Mouse (Mus musculus): ENCODE results near the gene Dtd1. TPM values are rescaled to one million over a fixed set of nuclear protein-coding genes. Genes with fewer than 3 reads are reported as not detected.

The Dtd1 gene
- polyA plus RNA-seq, 1 experiment: 44.7 TPM

GRCm38 (mm10) chr2:144692777-144693176 is 93.1 kb downstream of the Dtd1 start:
- H3K4me1 ChIP-seq (ENCODE audit: control insufficient read depth, insufficient read depth, low read length): no peaks in the 10 kb centered on the region
- H3K4me3 ChIP-seq (ENCODE audit: low read depth, low read length): no peak overlapping the region

GRCm38 (mm10) chr2:144694923-144695322 is 95.2 kb downstream of the Dtd1 start:
- Histone ChIP-seq H3K4me3 (ENCODE audit: low read depth, low read length) (no peak overlapping the region), H3K9me3 (replicated peaks; ENCODE audit: control insufficient read depth, insufficient read depth, low read length, poor library complexity, severe bottlenecking) (no peaks in the 10 kb centered on the region), H3K4me1 (ENCODE audit: control insufficient read depth, insufficient read depth, low read length) (no peaks in the 10 kb centered on the region), H3K9ac (ENCODE audit: low read depth, poor library complexity, severe bottlenecking) (no peak overlapping the region), H3K27me3 (ENCODE audit: control insufficient read depth, insufficient read depth, low read length, poor library complexity, severe bottlenecking) (no peaks in the 10 kb centered on the region), H3K36me3 (ENCODE audit: control insufficient read depth, insufficient read depth, low read length, poor library complexity, severe bottlenecking) (no peaks in the 10 kb centered on the region), H3K27ac (ENCODE audit: insufficient read depth, low read length) (no peak overlapping the region)
- TF ChIP-seq EP300 (IDR thresholded peaks at IDR 0.05; ENCODE audit: insufficient read depth, low read depth, low read length): no peak
- no peak for TF ChIP-seq POLR2A (IDR thresholded peaks at IDR 0.05; ENCODE audit: insufficient read depth, low read length)
- TF ChIP-seq CTCF (IDR thresholded peaks at IDR 0.05; ENCODE audit: low read depth, low read length): no peak

More at GRCm38 (mm10) chr2:144692777-144693176, 93.1 kb downstream of the Dtd1 start:
- Histone ChIP-seq H3K27ac (ENCODE audit: insufficient read depth, low read length) (no peak overlapping the region), H3K27me3 (ENCODE audit: control insufficient read depth, insufficient read depth, low read length, poor library complexity, severe bottlenecking) (no peaks in the 10 kb centered on the region), H3K36me3 (ENCODE audit: control insufficient read depth, insufficient read depth, low read length, poor library complexity, severe bottlenecking) (no peaks in the 10 kb centered on the region), H3K9me3 (replicated peaks; ENCODE audit: control insufficient read depth, insufficient read depth, low read length, poor library complexity, severe bottlenecking) (no peaks in the 10 kb centered on the region), H3K9ac (ENCODE audit: low read depth, poor library complexity, severe bottlenecking) (no peak overlapping the region)
- no peak for TF ChIP-seq EP300 (IDR thresholded peaks at IDR 0.05; ENCODE audit: insufficient read depth, low read depth, low read length)
- TF ChIP-seq CTCF (IDR thresholded peaks at IDR 0.05; ENCODE audit: low read depth, low read length): no peak
- no peak for TF ChIP-seq POLR2A (IDR thresholded peaks at IDR 0.05; ENCODE audit: insufficient read depth, low read length)

GRCm38 (mm10) chr2:144698046-144698445 is 98.3 kb downstream of the Dtd1 start:
- Histone ChIP-seq H3K27ac (ENCODE audit: insufficient read depth, low read length) (no peak overlapping the region), H3K4me1 (ENCODE audit: control insufficient read depth, insufficient read depth, low read length) (no peaks in the 10 kb centered on the region), H3K4me3 (ENCODE audit: low read depth, low read length) (no peak overlapping the region), H3K9me3 (replicated peaks; ENCODE audit: control insufficient read depth, insufficient read depth, low read length, poor library complexity, severe bottlenecking) (no peaks in the 10 kb centered on the region), H3K9ac (ENCODE audit: low read depth, poor library complexity, severe bottlenecking) (no peak overlapping the region), H3K36me3 (ENCODE audit: control insufficient read depth, insufficient read depth, low read length, poor library complexity, severe bottlenecking) (no peaks in the 10 kb centered on the region), H3K27me3 (ENCODE audit: control insufficient read depth, insufficient read depth, low read length, poor library complexity, severe bottlenecking) (no peaks in the 10 kb centered on the region)
- no peak for TF ChIP-seq POLR2A (IDR thresholded peaks at IDR 0.05; ENCODE audit: insufficient read depth, low read length)
- TF ChIP-seq CTCF (IDR thresholded peaks at IDR 0.05; ENCODE audit: low read depth, low read length): no peak
- TF ChIP-seq EP300 (IDR thresholded peaks at IDR 0.05; ENCODE audit: insufficient read depth, low read depth, low read length): no peak

- H3K4me1 ChIP-seq (ENCODE audit: control insufficient read depth, insufficient read depth, low read length): no peaks in the 10 kb centered on the region
- H3K4me3 ChIP-seq (ENCODE audit: low read depth, low read length): no peak overlapping the region
- H3K27me3 ChIP-seq (ENCODE audit: control insufficient read depth, insufficient read depth, low read length, poor library complexity, severe bottlenecking): no peaks in the 10 kb centered on the region
- no peak overlapping the region for H3K27ac ChIP-seq (ENCODE audit: insufficient read depth, low read length)
- no peaks in the 10 kb centered on the region for H3K9me3 ChIP-seq (replicated peaks; ENCODE audit: control insufficient read depth, insufficient read depth, low read length, poor library complexity, severe bottlenecking)
- no peaks in the 10 kb centered on the region for H3K36me3 ChIP-seq (ENCODE audit: control insufficient read depth, insufficient read depth, low read length, poor library complexity, severe bottlenecking)
- no peak overlapping the region for H3K9ac ChIP-seq (ENCODE audit: low read depth, poor library complexity, severe bottlenecking)
- no peak for TF ChIP-seq EP300 (IDR thresholded peaks at IDR 0.05; ENCODE audit: insufficient read depth, low read depth, low read length)
- no peak for TF ChIP-seq CTCF (IDR thresholded peaks at IDR 0.05; ENCODE audit: low read depth, low read length)
- no peak for TF ChIP-seq POLR2A (IDR thresholded peaks at IDR 0.05; ENCODE audit: insufficient read depth, low read length)
Measured at GRCm38 (mm10) chr2:144700608-144701007, 100.9 kb downstream of the Dtd1 start.

GRCm38 (mm10) chr2:144701415-144702149 is 101.9 kb downstream of the Dtd1 start:
- Histone ChIP-seq H3K9me3 (replicated peaks; ENCODE audit: control insufficient read depth, insufficient read depth, low read length, poor library complexity, severe bottlenecking) (no peaks in the 10 kb centered on the region), H3K27me3 (ENCODE audit: control insufficient read depth, insufficient read depth, low read length, poor library complexity, severe bottlenecking) (no peaks in the 10 kb centered on the region), H3K27ac (ENCODE audit: insufficient read depth, low read length) (no peak overlapping the region), H3K4me1 (ENCODE audit: control insufficient read depth, insufficient read depth, low read length) (no peaks in the 10 kb centered on the region), H3K9ac (ENCODE audit: low read depth, poor library complexity, severe bottlenecking) (no peak overlapping the region), H3K4me3 (ENCODE audit: low read depth, low read length) (no peak overlapping the region), H3K36me3 (ENCODE audit: control insufficient read depth, insufficient read depth, low read length, poor library complexity, severe bottlenecking) (no peaks in the 10 kb centered on the region)
- TF ChIP-seq CTCF (IDR thresholded peaks at IDR 0.05; ENCODE audit: low read depth, low read length) (no peak), POLR2A (IDR thresholded peaks at IDR 0.05; ENCODE audit: insufficient read depth, low read length) (no peak), EP300 (IDR thresholded peaks at IDR 0.05; ENCODE audit: insufficient read depth, low read depth, low read length) (no peak)

GRCm38 (mm10) chr2:144709285-144709684 is 109.6 kb downstream of the Dtd1 start:
- Histone ChIP-seq H3K9me3 (replicated peaks; ENCODE audit: control insufficient read depth, insufficient read depth, low read length, poor library complexity, severe bottlenecking) (peaks cover 3% of the 10 kb centered on the region; the same call in 1 of the 2 replicates), H3K4me1 (ENCODE audit: control insufficient read depth, insufficient read depth, low read length) (no peaks in the 10 kb centered on the region), H3K4me3 (ENCODE audit: low read depth, low read length) (no peak overlapping the region), H3K9ac (ENCODE audit: low read depth, poor library complexity, severe bottlenecking) (no peak overlapping the region), H3K27ac (ENCODE audit: insufficient read depth, low read length) (no peak overlapping the region), H3K27me3 (ENCODE audit: control insufficient read depth, insufficient read depth, low read length, poor library complexity, severe bottlenecking) (no peaks in the 10 kb centered on the region), H3K36me3 (ENCODE audit: control insufficient read depth, insufficient read depth, low read length, poor library complexity, severe bottlenecking) (no peaks in the 10 kb centered on the region)
- TF ChIP-seq POLR2A (IDR thresholded peaks at IDR 0.05; ENCODE audit: insufficient read depth, low read length) (no peak), EP300 (IDR thresholded peaks at IDR 0.05; ENCODE audit: insufficient read depth, low read depth, low read length) (no peak), CTCF (IDR thresholded peaks at IDR 0.05; ENCODE audit: low read depth, low read length) (no peak)

Measured in ES-Bruce4 (cell line).